10 mouse cellular contexts compared by ENCODE assay signal in genomic region chr14:30586780-30587461, GRCm38 (mm10). TPM values are rescaled to one million over a fixed set of nuclear protein-coding genes. Genes with fewer than 3 reads are reported as not detected.
DNase-seq lines count a peak whose midpoint lies in the region; ATAC-seq and TF ChIP-seq lines count a peak whose summit lies in the region.
"Had no signal": no experiment of that assay in that cellular context is flagged by ENCODE, and none has a peak within 500 bp of the region (broad histone marks: within the 10 kb centered on the region; RNA-seq: fewer than 3 reads in every experiment).

No protein-coding gene starts in this region.

- TF ChIP-seq CTCF in hindbrain, postnatal 0 days (IDR thresholded peaks at IDR 0.05; ENCODE audit: low read depth), result peak; percentile 37

- H3K9me3 ChIP-seq in heart, embryonic 16.5 days (replicated peaks; ENCODE audit: control insufficient read depth, low read length), result no peaks in the 10 kb centered on the region
- H3K9me3 ChIP-seq in hindbrain, postnatal 0 days (ENCODE audit: low read length), result no peaks in the 10 kb centered on the region

- 24% methylated on average over 7 of the region's 7 CpGs for whole genome bisulfite sequencing in heart, embryonic 16.5 days
- 17% methylated on average over 7 of the region's 7 CpGs for WGBS in hindbrain, postnatal 0 days

- no peak for DNase-seq in heart, adult 11 months
- peak; percentile 34 for DNase-seq in 416B (ENCODE audit: low read depth)
- peak; percentile 53 for DNase-seq in hindbrain, postnatal 0 days (ENCODE audit: low spot score)
- DNase-seq in frontal cortex, postnatal 14 days (ENCODE audit: low spot score in 2 of 2), result no peak
- no peak for DNase-seq in spleen, postnatal 14 days (ENCODE audit: low spot score in 2 of 2)
- DNase-seq in heart, postnatal 36 days, result no peak

- no peak overlapping the region for H3K9ac ChIP-seq in heart, embryonic 16.5 days (ENCODE audit: low read length)
- H3K9ac ChIP-seq in hindbrain, postnatal 0 days (replicated peaks; ENCODE audit: low read length), result no peak overlapping the region

- no peaks in the 10 kb centered on the region for H3K27me3 ChIP-seq in heart, embryonic 16.5 days (ENCODE audit: control insufficient read depth, insufficient read depth, low read length)
- no peaks in the 10 kb centered on the region for H3K27me3 ChIP-seq in hindbrain, postnatal 0 days (ENCODE audit: insufficient read depth, low read length)
- H3K27me3 ChIP-seq: CH12.LX had no signal

- intact Hi-C loops in heart, postnatal 36 days (cut with DNase I), result no loop called here

- no peak overlapping the region for H3K4me3 ChIP-seq in heart, embryonic 16.5 days (ENCODE audit: low read length)
- H3K4me3 ChIP-seq in hindbrain, postnatal 0 days (ENCODE audit: low read length), result no peak overlapping the region

- H3K27ac ChIP-seq in heart, embryonic 16.5 days (ENCODE audit: low read length), result peak overlapping the region; percentile 58
- no peak overlapping the region for H3K27ac ChIP-seq in hindbrain, postnatal 0 days

- 0 out of 2 replicates have a peak, but pooled peaks have one; percentile 10 for ATAC-seq in heart, embryonic 16.5 days (replicated peaks; ENCODE audit: extremely low read depth, insufficient read depth, low FRiP score)
- ATAC-seq in common myeloid progenitor, adult 5-6 weeks (replicated peaks; ENCODE audit: low read depth, poor library complexity, severe bottlenecking), result peak; percentile 30
- peak; percentile 74 for ATAC-seq in hindbrain, postnatal 0 days

- H3K4me2 ChIP-seq in heart, embryonic 16.5 days (ENCODE audit: low read depth, low read length), result no peak overlapping the region
- H3K4me2 ChIP-seq in hindbrain, postnatal 0 days (ENCODE audit: low read depth, low read length), result no peak overlapping the region
- H3K4me2 ChIP-seq: liver, embryonic 11.5 days had no signal

- peaks cover 27% of the 10 kb centered on the region for H3K4me1 ChIP-seq in heart, embryonic 16.5 days (ENCODE audit: control insufficient read depth, insufficient read depth, low read length)
- 0 out of 2 replicates have a peak, but pooled peaks cover 6% of the 10 kb centered on the region for H3K4me1 ChIP-seq in hindbrain, postnatal 0 days (ENCODE audit: insufficient read depth, low read length)

- no peaks in the 10 kb centered on the region for H3K36me3 ChIP-seq in heart, embryonic 16.5 days (ENCODE audit: control insufficient read depth, insufficient read depth)
- H3K36me3 ChIP-seq in hindbrain, postnatal 0 days (ENCODE audit: insufficient read depth, low read length), result no peaks in the 10 kb centered on the region

RNA-seq across cellular contexts. Expression of gene Tkt, which starts 38.8 kb away (rescaled TPM):
- 93.9 and 96.3 TPM in 2 replicates for polyA plus RNA-seq in heart, embryonic 16.5 days (2015; fragmentation: Nextera tagmentation; extraction: Ambion mirVana)
- 450 and 458 TPM in 2 replicates for total RNA-seq in common myeloid progenitor, adult 5-6 weeks (2017)
- total RNA-seq in hindbrain, postnatal 0 days (2014; rRNA removed), result 388 and 429 TPM in 2 replicates
- 248 and 258 TPM in 2 replicates for polyA plus RNA-seq in hindbrain, postnatal 0 days (2015; fragmentation: Nextera tagmentation; extraction: Ambion mirVana)
- 10 to 100 TPM; 32.9 to 50.2 TPM for total RNA-seq in heart, postnatal 36 days (2021)

RNA-seq across cellular contexts. Expression of gene Prkcd, which starts 39.1 kb away (rescaled TPM):
- 40.7 and 42.7 TPM in 2 replicates for polyA plus RNA-seq in heart, embryonic 16.5 days (2015; fragmentation: Nextera tagmentation; extraction: Ambion mirVana)
- 80.4 and 81.1 TPM in 2 replicates for total RNA-seq in common myeloid progenitor, adult 5-6 weeks (2017)
- total RNA-seq in hindbrain, postnatal 0 days (2014; rRNA removed), result 26.2 and 26.8 TPM in 2 replicates
- 19.6 and 20.4 TPM in 2 replicates for polyA plus RNA-seq in hindbrain, postnatal 0 days (2015; fragmentation: Nextera tagmentation; extraction: Ambion mirVana)
- total RNA-seq in heart, postnatal 36 days (2021), result 10 to 100 TPM; 10.5 to 14.3 TPM

Comparison
In these comparisons a context has a peak if more than half of its experiments do, and no peak if none do; other contexts are left out.
1. ATAC-seq: peak in every context shown above with its lines; median percentile 74 in hindbrain, postnatal 0 days; 30 in common myeloid progenitor, adult 5-6 weeks; 10 in heart, embryonic 16.5 days.
2. DNase-seq: peak in 416B (single experiment) and hindbrain, postnatal 0 days (single experiment); none in heart, adult 11 months (single experiment), frontal cortex, postnatal 14 days (0 of 2), spleen, postnatal 14 days (0 of 2) and heart, postnatal 36 days (0 of 2).